Mouse (Mus musculus) hindbrain, postnatal 0 days (tissue): Measurements from ENCODE around the gene Olfr965. TPM values are rescaled to one million over a fixed set of nuclear protein-coding genes. Genes with fewer than 3 reads are reported as not detected.
A peak's percentile ranks its signal among the peaks of the same experiment; 100 is the strongest.

Source experiments
- ATAC-seq: fragments of 200-750 bp; cut with Nextera tagmentation; 2 replicates; pipeline ENCODE4 v1.8.0; 2017; ENCODE audit warnings: mild to moderate bottlenecking, moderate TSS enrichment, moderate library complexity
- DNase-seq: peaks from one replicate; pipeline ENCODE4 v3.0.0-alpha.2; 2015; ENCODE audit warnings: low spot score
- H3K27ac ChIP-seq: fragments of 300-500 bp; sonication (generic); 2 replicates; pipeline ENCODE4 v1.5.1; 2014; ENCODE audit warnings: mild to moderate bottlenecking
- H3K27me3 ChIP-seq: fragments of 300-500 bp; sonication (generic); 2 replicates; pipeline ENCODE4 v1.6.1; 2014; ENCODE audit warnings: low read length, mixed read lengths; ENCODE audit not compliant: insufficient read depth
- H3K36me3 ChIP-seq: fragments of 300-500 bp; sonication (generic); 2 replicates; pipeline ENCODE4 v1.6.1; 2014; ENCODE audit warnings: low read length, mixed read lengths; ENCODE audit not compliant: insufficient read depth
- H3K4me1 ChIP-seq: fragments of 300-500 bp; sonication (generic); 2 replicates; pipeline ENCODE4 v1.6.1; 2014; ENCODE audit warnings: antibody characterized with exemption, low read length, mixed read lengths; ENCODE audit not compliant: insufficient read depth
- H3K4me2 ChIP-seq: fragments of 300-500 bp; sonication (generic); 2 replicates; pipeline ENCODE4 v1.6.1; 2014; ENCODE audit warnings: low read depth, mild to moderate bottlenecking, low read length, moderate library complexity, mixed read lengths
- H3K4me3 ChIP-seq: fragments of 300-500 bp; sonication (generic); 2 replicates; pipeline ENCODE4 v1.5.1; 2014; ENCODE audit warnings: low read length
- H3K9ac ChIP-seq: fragments of 300-500 bp; sonication (generic); replicated peaks from 2 replicates; pipeline ENCODE4 v1.6.1; 2014; ENCODE audit warnings: mild to moderate bottlenecking, low read length, moderate library complexity, mixed read lengths
- H3K9me3 ChIP-seq: fragments of 300-500 bp; sonication (generic); 2 replicates; pipeline ENCODE4 v1.6.1; 2016; ENCODE audit warnings: low read length, mixed read lengths
- CTCF ChIP-seq: IDR thresholded peaks from 2 replicates; pipeline ENCODE4 v1.5.1; 2016; ENCODE audit warnings: antibody characterized with exemption, control low read depth, low read depth
- WGBS: fragments of 180-500 bp; shearing (Covaris S2); extraction: QIAGEN DNeasy Blood & Tissue Kit; methylation state at CpG from one replicate; pipeline ENCODE4 v1.1.7; 2014; 5-methylcytosine and 5-hydroxymethylcytosine counted together
- polyA plus RNA-seq: library from polyadenylated mRNA; unstranded; fragments of >200 nt; fragmentation: Nextera tagmentation; extraction: Ambion mirVana; gene quantifications from 2 replicates; pipeline ENCODE4 v1.2.1, GENCODE M21; 2015
- total RNA-seq: library from RNA; depleted of rRNA; stranded (reverse); fragments of >200 nt; gene quantifications from 2 replicates; pipeline ENCODE4 v1.2.3, GENCODE M21; 2014; rRNA removed

Olfr965 gene
- total and polyA plus RNA-seq, 2 experiments from 2014 or later = not detected

DNA sequence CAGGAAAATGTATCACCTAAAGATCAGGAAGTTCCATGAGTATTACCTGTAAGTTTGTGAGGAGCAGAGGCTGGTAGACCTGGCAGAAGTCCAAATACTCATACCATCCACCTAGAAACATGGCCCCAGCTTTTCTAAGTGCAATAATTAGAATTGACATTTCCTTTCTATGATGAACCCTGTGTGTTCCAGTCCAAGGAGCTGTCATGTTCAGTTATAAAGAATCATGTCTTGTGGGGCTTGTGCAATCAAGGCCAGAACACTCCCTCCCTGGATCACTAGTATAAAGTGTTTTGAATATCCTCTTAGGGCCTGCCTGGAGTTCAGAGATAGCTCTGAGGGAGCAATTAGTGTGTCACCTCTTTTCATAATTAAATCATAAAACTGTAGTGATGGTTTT, 4.1 kb upstream of the Olfr965 start, which contains the start of gene Olfr149:
Olfr149 (minus strand) TSS at position 101 of the 400 bp plus-strand sequence.
- Histone ChIP-seq H3K27ac (no peak within 1 kb of the TSS), H3K36me3 (no peaks in the 10 kb centered on the region), H3K4me2 (no peak within 1 kb of the TSS), H3K9me3 (no peaks in the 10 kb centered on the region), H3K9ac (no peak within 1 kb of the TSS), H3K4me1 (no peaks in the 10 kb centered on the region), H3K4me3 (no peak within 1 kb of the TSS), H3K27me3 (no peaks in the 10 kb centered on the region)
- no peak for ATAC-seq
- peak; percentile 2 for DNase-seq
- TF ChIP-seq CTCF = no peak

DNA sequence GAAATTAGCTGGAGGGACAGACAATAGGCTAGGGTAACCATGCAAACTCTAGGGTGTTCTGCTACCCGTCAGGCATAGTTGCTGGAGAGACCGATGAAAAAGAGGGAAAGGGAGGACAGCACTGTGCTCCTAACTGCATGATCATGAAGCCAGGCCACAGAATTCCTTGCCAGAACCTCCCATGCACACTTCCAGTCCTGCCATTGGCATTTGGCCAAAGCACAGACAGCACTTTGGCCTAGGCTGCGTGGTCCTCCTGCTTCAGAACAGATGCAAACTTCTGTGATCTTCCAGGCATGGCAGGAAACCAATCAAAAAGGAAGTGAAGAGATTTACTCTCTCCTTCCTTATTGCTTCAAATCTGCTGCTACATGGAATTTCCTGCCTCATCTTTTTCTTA, 2.2 kb upstream of the Olfr965 start:
- Histone ChIP-seq H3K36me3 (no peaks in the 10 kb centered on the region), H3K27me3 (no peaks in the 10 kb centered on the region), H3K4me2 (no peak overlapping the region), H3K4me1 (no peaks in the 10 kb centered on the region), H3K9ac (no peak overlapping the region), H3K4me3 (no peak overlapping the region), H3K27ac (no peak overlapping the region), H3K9me3 (no peaks in the 10 kb centered on the region)
- no peak for TF ChIP-seq CTCF
- 61% methylated on average over 3 of the region's 3 CpGs for WGBS
- DNase-seq = peak; percentile 44
- no peak for ATAC-seq

DNA sequence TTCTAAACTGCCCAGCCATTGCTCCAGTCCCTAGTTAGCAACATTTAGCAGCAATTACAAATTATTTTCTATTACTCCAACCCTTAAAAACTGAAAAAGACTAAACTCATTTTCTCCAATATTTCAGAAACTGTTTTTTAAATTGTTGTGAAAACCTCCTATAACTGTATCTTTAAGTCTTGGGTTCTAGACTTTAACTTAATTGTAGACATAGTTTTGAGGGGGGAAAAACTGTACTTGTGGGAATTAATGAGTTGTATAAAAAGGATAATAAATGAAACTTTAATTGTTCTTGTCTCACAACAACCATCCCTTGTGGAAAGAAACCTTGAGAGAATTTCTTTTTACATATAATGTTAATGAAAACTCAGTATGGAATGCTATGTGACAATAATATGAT, 19.5 kb downstream of the Olfr965 start, which contains the start of gene Olfr150:
Olfr150 (plus strand) TSS at position 301 of the 400 bp plus-strand sequence.
- DNase-seq (no peak), ATAC-seq (no peak)
- Histone ChIP-seq H3K27ac (no peak within 1 kb of the TSS), H3K4me2 (no peak within 1 kb of the TSS), H3K4me1 (no peaks in the 10 kb centered on the region), H3K36me3 (no peaks in the 10 kb centered on the region), H3K9ac (no peak within 1 kb of the TSS), H3K9me3 (no peaks in the 10 kb centered on the region), H3K4me3 (no peak within 1 kb of the TSS), H3K27me3 (no peaks in the 10 kb centered on the region)
- no peak for TF ChIP-seq CTCF

DNA sequence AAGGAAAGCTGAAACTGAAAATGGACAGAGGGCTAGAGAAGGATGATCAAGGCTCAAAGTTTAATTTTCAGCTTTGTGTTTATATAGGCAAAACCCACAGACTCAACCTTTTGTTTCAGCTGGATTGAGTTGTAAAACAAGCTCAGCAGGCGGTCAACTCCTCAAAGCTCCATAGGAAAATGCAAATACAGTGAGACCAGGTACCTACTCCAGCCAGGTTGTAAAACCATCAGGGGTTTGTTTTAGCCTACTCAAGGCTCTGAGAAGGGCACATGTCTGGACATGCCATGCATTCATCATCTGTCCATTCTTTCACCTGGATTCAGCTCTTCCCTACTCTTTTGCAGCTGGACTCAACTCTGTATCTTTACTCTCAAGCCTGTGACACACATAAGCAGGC, 29.6 kb downstream of the Olfr965 start:
- 96% methylated on average over 1 of the region's 1 CpGs for WGBS
- Histone ChIP-seq H3K27ac (no peak overlapping the region), H3K4me2 (no peak overlapping the region), H3K4me1 (no peaks in the 10 kb centered on the region), H3K4me3 (no peak overlapping the region), H3K9me3 (no peaks in the 10 kb centered on the region), H3K9ac (no peak overlapping the region), H3K27me3 (no peaks in the 10 kb centered on the region), H3K36me3 (no peaks in the 10 kb centered on the region)
- ATAC-seq (no peak), DNase-seq (no peak)
- no peak for TF ChIP-seq CTCF

DNA sequence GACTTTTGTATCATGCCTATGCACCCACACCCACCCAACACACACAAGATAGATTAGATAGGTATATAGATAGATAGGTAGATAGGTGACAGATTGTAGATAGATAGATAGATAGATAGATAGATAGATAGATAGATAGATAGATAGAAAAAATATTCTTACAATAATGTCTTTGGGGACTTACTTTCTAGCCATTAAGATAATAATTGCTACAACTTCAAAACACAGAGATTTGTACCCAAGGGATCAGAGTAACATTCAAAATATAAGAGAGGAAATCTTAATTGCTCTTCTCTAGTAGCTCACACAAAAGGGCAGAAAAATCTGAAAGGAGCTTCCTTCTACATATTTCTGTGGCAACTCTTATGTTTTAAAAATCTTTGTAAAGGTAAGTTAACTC, 34.8 kb downstream of the Olfr965 start, which contains the start of gene Olfr967:
Olfr967 (plus strand) TSS at position 301 of the 400 bp plus-strand sequence.
- Histone ChIP-seq H3K9me3 (no peaks in the 10 kb centered on the region), H3K27me3 (no peaks in the 10 kb centered on the region), H3K4me2 (no peak within 1 kb of the TSS), H3K36me3 (no peaks in the 10 kb centered on the region), H3K4me3 (no peak within 1 kb of the TSS), H3K9ac (no peak within 1 kb of the TSS), H3K27ac (no peak within 1 kb of the TSS), H3K4me1 (no peaks in the 10 kb centered on the region)
- DNase-seq = no peak
- ATAC-seq = no peak
- no peak for TF ChIP-seq CTCF

DNA sequence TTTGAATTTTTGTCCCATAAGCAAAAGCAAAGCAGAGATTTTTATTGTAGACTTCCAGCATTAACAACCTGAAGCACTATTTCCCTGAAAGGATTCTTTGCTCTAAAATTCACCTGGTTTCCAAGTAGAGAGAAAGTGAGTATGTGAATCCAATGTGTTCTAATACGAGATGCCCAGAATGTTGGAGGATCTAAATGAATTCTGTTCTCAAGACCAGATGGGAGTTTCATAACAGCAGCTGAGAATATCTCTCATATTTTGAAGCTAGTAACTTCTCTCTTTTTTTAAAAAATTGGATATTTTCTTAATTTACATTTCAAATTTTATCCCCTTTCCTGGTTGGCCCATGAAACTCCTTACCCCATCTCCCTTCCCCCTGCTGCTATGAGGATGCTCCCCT, 35.3 kb downstream of the Olfr965 start:
- Histone ChIP-seq H3K36me3 (no peaks in the 10 kb centered on the region), H3K4me1 (no peaks in the 10 kb centered on the region), H3K27ac (no peak overlapping the region), H3K4me3 (no peak overlapping the region), H3K4me2 (no peak overlapping the region), H3K27me3 (no peaks in the 10 kb centered on the region), H3K9ac (no peak overlapping the region), H3K9me3 (no peaks in the 10 kb centered on the region)
- DNase-seq (no peak), ATAC-seq (no peak)
- TF ChIP-seq CTCF = no peak
- 81% methylated on average over 1 of the region's 1 CpGs for WGBS

Other genes with a start within 250 kb of the Olfr965 start
- not detected in 2 replicates for gene Olfr955, start 239.4 kb upstream of the Olfr965 start, total RNA-seq
- not detected in 2 replicates for gene Olfr955, start 239.4 kb upstream of the Olfr965 start, polyA plus RNA-seq
- not detected in 2 replicates for gene Olfr44, start 217.4 kb upstream of the Olfr965 start, total RNA-seq
- not detected in 2 replicates for gene Olfr44, start 217.4 kb upstream of the Olfr965 start, polyA plus RNA-seq
- not detected in 2 replicates for gene Olfr957, start 195.5 kb upstream of the Olfr965 start, total RNA-seq
- not detected in 2 replicates for gene Olfr957, start 195.5 kb upstream of the Olfr965 start, polyA plus RNA-seq
- not detected in 2 replicates for gene Olfr958, start 157.3 kb upstream of the Olfr965 start, total RNA-seq
- not detected in 2 replicates for gene Olfr958, start 157.3 kb upstream of the Olfr965 start, polyA plus RNA-seq
- 3.6 TPM in 1 of 2 replicates, not detected in the other for gene Olfr959, start 135.8 kb upstream of the Olfr965 start, total RNA-seq
- not detected in 2 replicates for gene Olfr959, start 135.8 kb upstream of the Olfr965 start, polyA plus RNA-seq
- 234 and 241 TPM in 2 replicates for gene AW551984, start 107.0 kb upstream of the Olfr965 start, total RNA-seq
- 170 and 185 TPM in 2 replicates for gene AW551984, start 107.0 kb upstream of the Olfr965 start, polyA plus RNA-seq
- not detected in 2 replicates for gene Olfr148, start 100.7 kb upstream of the Olfr965 start, total RNA-seq
- not detected in 2 replicates for gene Olfr148, start 100.7 kb upstream of the Olfr965 start, polyA plus RNA-seq
- not detected in 2 replicates for gene Olfr960, start 90.0 kb upstream of the Olfr965 start, total RNA-seq
- not detected in 2 replicates for gene Olfr960, start 90.0 kb upstream of the Olfr965 start, polyA plus RNA-seq
- not detected in 2 replicates for gene Olfr961, start 66.3 kb upstream of the Olfr965 start, total RNA-seq
- gene Olfr961, start 66.3 kb upstream of the Olfr965 start, polyA plus RNA-seq = not detected in 2 replicates
- gene Olfr963, start 44.1 kb upstream of the Olfr965 start, total RNA-seq = not detected in 2 replicates
- not detected in 2 replicates for gene Olfr963, start 44.1 kb upstream of the Olfr965 start, polyA plus RNA-seq
- gene Olfr149, start 4.2 kb upstream of the Olfr965 start, total RNA-seq = not detected in 2 replicates
- gene Olfr149, start 4.2 kb upstream of the Olfr965 start, polyA plus RNA-seq = not detected in 2 replicates
- gene Olfr150, start 19.6 kb downstream of the Olfr965 start, total RNA-seq = not detected in 2 replicates
- gene Olfr150, start 19.6 kb downstream of the Olfr965 start, polyA plus RNA-seq = not detected in 2 replicates
- not detected in 2 replicates for gene Olfr967, start 34.9 kb downstream of the Olfr965 start, total RNA-seq
- not detected in 2 replicates for gene Olfr967, start 34.9 kb downstream of the Olfr965 start, polyA plus RNA-seq
- not detected in 2 replicates for gene Olfr968, start 71.9 kb downstream of the Olfr965 start, total RNA-seq
- gene Olfr968, start 71.9 kb downstream of the Olfr965 start, polyA plus RNA-seq = not detected in 2 replicates
- gene Olfr969, start 79.6 kb downstream of the Olfr965 start, total RNA-seq = not detected in 2 replicates
- gene Olfr969, start 79.6 kb downstream of the Olfr965 start, polyA plus RNA-seq = not detected in 2 replicates
- gene Olfr970, start 97.5 kb downstream of the Olfr965 start, total RNA-seq = not detected in 2 replicates
- not detected in 2 replicates for gene Olfr970, start 97.5 kb downstream of the Olfr965 start, polyA plus RNA-seq
- gene Olfr971, start 125.5 kb downstream of the Olfr965 start, total RNA-seq = not detected in 2 replicates
- gene Olfr971, start 125.5 kb downstream of the Olfr965 start, polyA plus RNA-seq = not detected in 2 replicates
- gene Olfr972, start 155.1 kb downstream of the Olfr965 start, total RNA-seq = not detected in 2 replicates
- gene Olfr972, start 155.1 kb downstream of the Olfr965 start, polyA plus RNA-seq = not detected in 2 replicates
- not detected in 2 replicates for gene Olfr229, start 196.0 kb downstream of the Olfr965 start, total RNA-seq
- not detected in 2 replicates for gene Olfr229, start 196.0 kb downstream of the Olfr965 start, polyA plus RNA-seq
- gene Olfr974, start 226.1 kb downstream of the Olfr965 start, total RNA-seq = not detected in 2 replicates
- not detected in 2 replicates for gene Olfr974, start 226.1 kb downstream of the Olfr965 start, polyA plus RNA-seq
- not detected in 2 replicates for gene Olfr975, start 240.7 kb downstream of the Olfr965 start, total RNA-seq
- gene Olfr975, start 240.7 kb downstream of the Olfr965 start, polyA plus RNA-seq = 0.05 TPM in 1 of 2 replicates, not detected in the other
- not detected in 2 replicates for gene Olfr976, start 249.8 kb downstream of the Olfr965 start, total RNA-seq
- gene Olfr976, start 249.8 kb downstream of the Olfr965 start, polyA plus RNA-seq = not detected in 2 replicates